Comparison of ENCODE assay signal across 17 mouse cellular contexts in genomic region chr14:46179024-46179423, GRCm38 (mm10).
"Had no signal": no experiment of that assay in that cellular context is flagged by ENCODE, and none has a peak within 500 bp of the region (broad histone marks: within the 10 kb centered on the region; RNA-seq: fewer than 3 reads in every experiment).

No protein-coding gene starts in this region.

- DNase-seq: lung, adult 18-20 months; lung, embryonic 14.5 days; lung, postnatal 10 days; lung, postnatal 4 days; retina, postnatal 1 day; right cerebral cortex, adult 18-20 months; right cerebral cortex, postnatal 25 days; right cerebral cortex, postnatal 4 days; spleen, adult 18-20 months; thymus, adult 18-20 months; thymus, postnatal 14 days; thymus, postnatal 36 days had no signal

- H3K9ac ChIP-seq: lung, embryonic 14.5 days; midbrain, embryonic 13.5 days; midbrain, embryonic 15.5 days; neural tube, embryonic 12.5 days had no signal

- H3K4me3 ChIP-seq: megakaryocyte, embryonic 14.5 days; midbrain, embryonic 13.5 days; midbrain, embryonic 15.5 days; neural tube, embryonic 12.5 days had no signal

- H3K4me1 ChIP-seq: midbrain, embryonic 13.5 days; midbrain, embryonic 15.5 days; neural tube, embryonic 12.5 days had no signal

- H3K4me2 ChIP-seq: lung, embryonic 14.5 days; midbrain, embryonic 11.5 days; midbrain, embryonic 13.5 days; midbrain, embryonic 15.5 days; neural tube, embryonic 12.5 days had no signal

- H3K27ac ChIP-seq: midbrain, embryonic 13.5 days; midbrain, embryonic 15.5 days; neural tube, embryonic 12.5 days had no signal

- H3K9me3 ChIP-seq: megakaryocyte, embryonic 14.5 days; midbrain, embryonic 13.5 days; midbrain, embryonic 15.5 days; neural tube, embryonic 12.5 days had no signal

- H3K36me3 ChIP-seq: midbrain, embryonic 13.5 days; midbrain, embryonic 15.5 days; neural tube, embryonic 12.5 days had no signal

- ATAC-seq: midbrain, embryonic 13.5 days; midbrain, embryonic 15.5 days had no signal

- H3K27me3 ChIP-seq: megakaryocyte, embryonic 14.5 days; midbrain, embryonic 13.5 days; midbrain, embryonic 15.5 days; neural tube, embryonic 12.5 days had no signal
